Mouse (Mus musculus) urinary bladder, postnatal 4 days (tissue): ENCODE results near the gene Csn1s2b.
"Not testable (repeated sequence)": the region's sequence is repeated elsewhere in the genome, so short reads cannot be mapped to it uniquely, and the experiment has no call there.

Source experiments
- DNase-seq, 2 experiments: peaks; one replicate each; pipeline ENCODE4 v3.0.0; 2021 to 2022; ENCODE audit warnings: low spot score in 2 of 2

Gene Csn1s2b

GRCm38 (mm10) chr5:87807782-87808181, at the start of gene Csn1s2b:
Gene Csn1s2b, plus strand, starts transcription at chr5:87808082.
- no peak for DNase-seq

GRCm38 (mm10) chr5:87764546-87764945, 43.3 kb upstream of the Csn1s2b start:
- no peak for DNase-seq

- DNase-seq, result not testable (repeated sequence)
Measured at GRCm38 (mm10) chr5:87772151-87772550, 35.7 kb upstream of the Csn1s2b start.

GRCm38 (mm10) chr5:87774267-87774666, 33.6 kb upstream of the Csn1s2b start, which contains the start of gene Csn1s2a:
Gene Csn1s2a, plus strand, starts transcription at chr5:87774567.
- no peak for DNase-seq

- no peak for DNase-seq
Measured at GRCm38 (mm10) chr5:87782731-87783130, 25.2 kb upstream of the Csn1s2b start.

GRCm38 (mm10) chr5:87809253-87809652, 1.4 kb downstream of the Csn1s2b start:
- no peak for DNase-seq

- no peak for DNase-seq
Measured at GRCm38 (mm10) chr5:87825386-87825785, 17.5 kb downstream of the Csn1s2b start, which contains the start of gene Prr27. Gene Prr27, plus strand, starts transcription at chr5:87825686.

GRCm38 (mm10) chr5:87855136-87855716, 47.3 kb downstream of the Csn1s2b start:
- DNase-seq, result no peak

GRCm38 (mm10) chr5:87870084-87870483, 62.2 kb downstream of the Csn1s2b start:
- no peak for DNase-seq

- DNase-seq, result no peak
Measured at GRCm38 (mm10) chr5:87871423-87871822, 63.5 kb downstream of the Csn1s2b start.
